Mouse (Mus musculus): ENCODE data around the gene Vps26c.

GRCm38 (mm10) chr16:94519028-94519427 is 7.6 kb downstream of the Vps26c start:
- no peak for TF ChIP-seq CTCF (conservative IDR thresholded peaks at IDR 0.05; ENCODE audit: low read length)
- TF ChIP-seq NANOG (IDR thresholded peaks at IDR 0.05; ENCODE audit: borderline replicate concordance, low read length), result no peak
- no peak for TF ChIP-seq POU5F1 (IDR thresholded peaks at IDR 0.05; ENCODE audit: borderline replicate concordance, low read length)

Measured in E14TG2a.4 (cell line).